Mouse (Mus musculus): ENCODE measurements around the gene Tmem91.

GRCm38 (mm10) chr7:25700732-25701131, 25.8 kb upstream of the Tmem91 start:
- TF ChIP-seq PAX5 (IDR thresholded peaks at IDR 0.05; ENCODE audit: low read length) (no peak), NELFE (IDR thresholded peaks at IDR 0.05; ENCODE audit: low read depth, low read length) (no peak), CTCF (conservative IDR thresholded peaks at IDR 0.05 in 1 of 2, IDR thresholded peaks at IDR 0.05 in 1 of 2; ENCODE audit: low read depth in 2 of 2, low read length in 2 of 2) (peak in 1 of 2 experiments; percentile 20; a peak in 1 of 4 replicates)
